Mouse (Mus musculus) CH12.LX (cell line): Measurements from ENCODE around the gene Clec1b. TPM values are rescaled to one million over a fixed set of nuclear protein-coding genes. Genes with fewer than 3 reads are reported as not detected.

Experiments
- DNase-seq: peaks from one replicate; pipeline ENCODE4 v3.0.0-alpha.2; 2013; ENCODE audit errors: extremely low read depth
- H3K27ac ChIP-seq: 2 replicates; pipeline ENCODE4 v1.5.1; 2012; ENCODE audit warnings: low read depth, mild to moderate bottlenecking, control low read depth, moderate library complexity; ENCODE audit not compliant: insufficient read depth
- H3K27me3 ChIP-seq: replicated peaks from 2 replicates; pipeline ENCODE3; 2012; ENCODE audit warnings: inconsistent platforms
- H3K36me3 ChIP-seq, 2 experiments: replicated peaks in 1 of 2; 2 replicates each; pipeline versions ENCODE3 to v1.6.1; 2012; ENCODE audit warnings: inconsistent platforms in 1 of 2, low read length in 1 of 2, mild to moderate bottlenecking in 1 of 2, mixed read lengths in 1 of 2, moderate library complexity in 1 of 2; ENCODE audit not compliant: control insufficient read depth in 1 of 2, insufficient read depth in 1 of 2
- H3K4me1 ChIP-seq, 2 experiments: 2 replicates each; pipeline ENCODE4 v1.6.1; 2012; ENCODE audit warnings: inconsistent platforms in 1 of 2, moderate library complexity in 1 of 2; ENCODE audit not compliant: insufficient read depth in 2 of 2, control insufficient read depth in 1 of 2
- H3K4me2 ChIP-seq: 2 replicates; pipeline ENCODE4 v1.6.1; 2012; ENCODE audit warnings: low read depth, mild to moderate bottlenecking, control low read depth; ENCODE audit not compliant: poor library complexity, insufficient read depth, severe bottlenecking
- H3K4me3 ChIP-seq, 3 experiments: fragments of 150-350 bp in 1 of 3; sonication (generic) in 1 of 3; replicated peaks in 1 of 3; 2 replicates each; pipeline versions ENCODE3 to v1.5.1; 2011 to 2012; ENCODE audit warnings: low read depth in 2 of 3, low read length in 2 of 3, mild to moderate bottlenecking in 2 of 3, moderate library complexity in 2 of 3, control low read depth in 1 of 3, improper control_type of control experiment in 1 of 3, inconsistent platforms in 1 of 3, mixed read lengths in 1 of 3; ENCODE audit not compliant: poor library complexity in 1 of 3
- H3K79me2 ChIP-seq: replicated peaks from 2 replicates; pipeline ENCODE4 v1.6.1; 2012; ENCODE audit warnings: mild to moderate bottlenecking, moderate library complexity; ENCODE audit not compliant: control insufficient read depth, poor library complexity, insufficient read depth, severe bottlenecking; ENCODE audit errors: extremely low read depth
- H3K9ac ChIP-seq: 2 replicates; pipeline ENCODE4 v1.6.1; 2012; ENCODE audit warnings: low read depth, mild to moderate bottlenecking, control low read depth, moderate library complexity; ENCODE audit not compliant: insufficient read depth
- H3K9me3 ChIP-seq: replicated peaks from 2 replicates; pipeline ENCODE3; 2012; ENCODE audit warnings: low read length, inconsistent platforms, mixed read lengths
- BHLHE40 ChIP-seq: IDR thresholded peaks from 2 replicates; pipeline ENCODE4 v1.6.1; 2011; ENCODE audit warnings: mild to moderate bottlenecking, low read depth, low read length, improper control_type of control experiment
- CHD1 ChIP-seq: IDR thresholded peaks from 2 replicates; pipeline ENCODE4 v1.6.1; 2012; ENCODE audit warnings: low read depth, low read length, improper control_type of control experiment, inconsistent platforms
- CHD2 ChIP-seq: IDR thresholded peaks from 2 replicates; pipeline ENCODE4 v1.6.1; 2011; ENCODE audit warnings: low read length, improper control_type of control experiment
- E2F4 ChIP-seq: IDR thresholded peaks from 2 replicates; pipeline ENCODE4 v1.6.1; 2011; ENCODE audit warnings: low read depth, low read length, improper control_type of control experiment; ENCODE audit not compliant: insufficient replicate concordance
- EP300 ChIP-seq: IDR thresholded peaks from 2 replicates; pipeline ENCODE4 v1.6.1; 2011; ENCODE audit warnings: low read length, improper control_type of control experiment
- HCFC1 ChIP-seq: IDR thresholded peaks from 2 replicates; pipeline ENCODE4 v1.6.1; 2012; ENCODE audit warnings: low read depth, mild to moderate bottlenecking, inconsistent platforms, low read length, improper control_type of control experiment
- JUND ChIP-seq: conservative IDR thresholded peaks from 2 replicates; pipeline ENCODE4 v1.6.1; 2011; ENCODE audit warnings: low read depth, low read length, improper control_type of control experiment
- MAFK ChIP-seq: IDR thresholded peaks from 2 replicates; pipeline ENCODE4 v1.6.1; 2011; ENCODE audit warnings: low read length, improper control_type of control experiment; ENCODE audit not compliant: insufficient replicate concordance
- MEF2A ChIP-seq: IDR thresholded peaks from 2 replicates; pipeline ENCODE4 v1.6.1; 2014; ENCODE audit warnings: low read depth, mild to moderate bottlenecking, inconsistent platforms, low read length, improper control_type of control experiment, borderline replicate concordance
- MXI1 ChIP-seq: IDR thresholded peaks from 2 replicates; pipeline ENCODE4 v1.6.1; 2011; ENCODE audit warnings: mild to moderate bottlenecking, low read depth, low read length, improper control_type of control experiment
- MYC ChIP-seq: IDR thresholded peaks from 2 replicates; pipeline ENCODE4 v1.6.1; 2011; ENCODE audit warnings: low read depth, mild to moderate bottlenecking, improper control_type of control experiment, low read length
- NELFE ChIP-seq: IDR thresholded peaks from 2 replicates; pipeline ENCODE4 v1.6.1; 2011; ENCODE audit warnings: low read depth, low read length, improper control_type of control experiment
- NRF1 ChIP-seq: IDR thresholded peaks from 2 replicates; pipeline ENCODE4 v1.6.1; 2014; ENCODE audit warnings: low read depth, mild to moderate bottlenecking, inconsistent platforms, low read length, improper control_type of control experiment, moderate library complexity
- PAX5 ChIP-seq: IDR thresholded peaks from 2 replicates; pipeline ENCODE4 v1.6.1; 2012; ENCODE audit warnings: low read length, inconsistent platforms, mixed read lengths
- POLR2A ChIP-seq: IDR thresholded peaks from 2 replicates; pipeline ENCODE4 v1.6.1; 2011; ENCODE audit warnings: low read depth, mild to moderate bottlenecking, improper control_type of control experiment, low read length
- RCOR1 ChIP-seq: conservative IDR thresholded peaks from 2 replicates; pipeline ENCODE4 v1.6.1; 2012; ENCODE audit warnings: low read depth, mild to moderate bottlenecking, inconsistent platforms, low read length, improper control_type of control experiment
- SIN3A ChIP-seq: IDR thresholded peaks from 2 replicates; pipeline ENCODE4 v1.6.1; 2012; ENCODE audit warnings: low read length, improper control_type of control experiment, inconsistent platforms
- SMC3 ChIP-seq: IDR thresholded peaks from 2 replicates; pipeline ENCODE4 v1.6.1; 2011; ENCODE audit warnings: low read depth, low read length, improper control_type of control experiment
- UBTF ChIP-seq: IDR thresholded peaks from 2 replicates; pipeline ENCODE4 v1.6.1; 2012; ENCODE audit warnings: low read depth, mild to moderate bottlenecking, inconsistent platforms, low read length, improper control_type of control experiment, moderate library complexity
- USF1 ChIP-seq: IDR thresholded peaks from 2 replicates; pipeline ENCODE4 v1.6.1; 2014; ENCODE audit warnings: low read depth, mild to moderate bottlenecking, inconsistent platforms, low read length, improper control_type of control experiment
- ZKSCAN1 ChIP-seq: IDR thresholded peaks from 2 replicates; pipeline ENCODE4 v1.6.1; 2012; ENCODE audit warnings: low read depth, inconsistent platforms, low read length, improper control_type of control experiment, borderline replicate concordance
- ZMIZ1 ChIP-seq: IDR thresholded peaks from 2 replicates; pipeline ENCODE4 v1.6.1; 2012; ENCODE audit warnings: low read depth, mild to moderate bottlenecking, inconsistent platforms, low read length, improper control_type of control experiment
- dilution Hi-C: fragments of 300-500 bp; cut with MboI; formaldehyde crosslinking; loops from 2 replicates; pipeline ENCODE4 v1.14.3; 2020; ENCODE audit warnings: low sequenced_read_pairs; ENCODE audit not compliant: extremely low pct_unique_long_range_greater_than_20kb, extremely low pct_ligation_motif_present
- in situ Hi-C: fragments of 300-500 bp; cut with MboI; formaldehyde crosslinking; loops from 3 replicates; pipeline ENCODE4 v1.14.3; 2019; ENCODE audit warnings: low sequenced_read_pairs, low pct_ligation_motif_present, low pct_unique_long_range_greater_than_20kb, mixed read lengths
- polyA plus RNA-seq: library from polyadenylated mRNA; unstranded; fragments of >175 nt; gene quantifications from 2 replicates; pipeline ENCODE4 v1.2.1, GENCODE M21; 2012; ENCODE audit warnings: low read depth; ENCODE audit not compliant: insufficient read length
- total RNA-seq, 2 experiments: library from RNA; depleted of rRNA; stranded (reverse); fragments of 300-350 nt in 1 of 2; fragments of >200 nt in 1 of 2; gene quantifications; 2 replicates each; pipeline ENCODE4 v1.2.3; 2012 to 2014

The Clec1b gene
- total and polyA plus RNA-seq, 3 experiments, result not detected

- H3K4me3 ChIP-seq, result no peak overlapping the region
- peaks cover 11% of the 10 kb centered on the region for H3K9me3 ChIP-seq
- dilution Hi-C loops, result no loop called here
- H3K36me3 ChIP-seq, result no peaks in the 10 kb centered on the region
- no peak overlapping the region for H3K27ac ChIP-seq
- no peaks in the 10 kb centered on the region for H3K27me3 ChIP-seq
- in situ Hi-C loops, result loop anchor here (25.0 kb wide), 1 partner anchor 538 kb away; the partner anchor contains the start of genes Gm44511 and Klrb1b
- no peaks in the 10 kb centered on the region for H3K79me2 ChIP-seq
- no peak overlapping the region for H3K4me2 ChIP-seq
- no peak overlapping the region for H3K9ac ChIP-seq
- no peaks in the 10 kb centered on the region for H3K4me1 ChIP-seq
- TF ChIP-seq MYC, result no peak
- TF ChIP-seq NELFE, result no peak
- TF ChIP-seq MAFK, result peak; percentile 95
- TF ChIP-seq CHD1, result no peak
- no peak for DNase-seq
Measured at GRCm38 (mm10) chr6:129374937-129375471, 22.1 kb upstream of the Clec1b start.

- DNase-seq, result no peak
- H3K79me2 ChIP-seq, result no peaks in the 10 kb centered on the region
- no peak overlapping the region for H3K4me2 ChIP-seq
- TF ChIP-seq NRF1, result no peak
- TF ChIP-seq SMC3, result no peak
- no peak for TF ChIP-seq HCFC1
- TF ChIP-seq SIN3A, result no peak
- H3K9me3 ChIP-seq, result peaks cover 8% of the 10 kb centered on the region
- no peaks in the 10 kb centered on the region for H3K27me3 ChIP-seq
- no peak overlapping the region for H3K27ac ChIP-seq
- dilution Hi-C loops, result no loop called here
- no peak overlapping the region for H3K4me3 ChIP-seq
- in situ Hi-C loops, result loop anchor here (10.0 kb wide), 1 partner anchor 134 kb away; the partner anchor contains the start of gene Tmem52b
- no peaks in the 10 kb centered on the region for H3K36me3 ChIP-seq
- no peak overlapping the region for H3K9ac ChIP-seq
- H3K4me1 ChIP-seq, result no peaks in the 10 kb centered on the region
Measured at GRCm38 (mm10) chr6:129380454-129380853, 16.6 kb upstream of the Clec1b start.

GRCm38 (mm10) chr6:129381736-129382135, 15.4 kb upstream of the Clec1b start:
- Histone ChIP-seq H3K27me3 (no peaks in the 10 kb centered on the region), H3K4me3 (no peak overlapping the region), H3K4me2 (no peak overlapping the region), H3K36me3 (no peaks in the 10 kb centered on the region), H3K9ac (no peak overlapping the region), H3K27ac (no peak overlapping the region), H3K9me3 (no peaks in the 10 kb centered on the region), H3K79me2 (no peaks in the 10 kb centered on the region), H3K4me1 (no peaks in the 10 kb centered on the region)
- dilution Hi-C loops, result no loop called here
- TF ChIP-seq EP300, result no peak
- no peak for TF ChIP-seq NELFE
- TF ChIP-seq UBTF, result no peak
- no peak for TF ChIP-seq PAX5
- no peak for TF ChIP-seq NRF1
- no peak for TF ChIP-seq MEF2A
- TF ChIP-seq JUND, result no peak
- TF ChIP-seq USF1, result no peak
- no peak for TF ChIP-seq E2F4
- TF ChIP-seq POLR2A, result no peak
- TF ChIP-seq ZMIZ1, result no peak
- no peak for TF ChIP-seq RCOR1
- TF ChIP-seq CHD2, result no peak
- no peak for TF ChIP-seq MXI1
- no peak for TF ChIP-seq ZKSCAN1
- TF ChIP-seq BHLHE40, result no peak
- TF ChIP-seq MYC, result no peak
- in situ Hi-C loops, result loop anchor here (10.0 kb wide), 1 partner anchor 133 kb away; the partner anchor contains the start of gene Tmem52b
- no peak for DNase-seq
